Mouse (Mus musculus) lung, postnatal 14 days (tissue): ENCODE data around the gene Trim37.
"Not testable (repeated sequence)": the region's sequence is repeated elsewhere in the genome, so short reads cannot be mapped to it uniquely, and the experiment has no call there.

ENCODE experiments used
- DNase-seq: peaks from one replicate; pipeline ENCODE4 v3.0.0; 2021

The Trim37 gene

DNA sequence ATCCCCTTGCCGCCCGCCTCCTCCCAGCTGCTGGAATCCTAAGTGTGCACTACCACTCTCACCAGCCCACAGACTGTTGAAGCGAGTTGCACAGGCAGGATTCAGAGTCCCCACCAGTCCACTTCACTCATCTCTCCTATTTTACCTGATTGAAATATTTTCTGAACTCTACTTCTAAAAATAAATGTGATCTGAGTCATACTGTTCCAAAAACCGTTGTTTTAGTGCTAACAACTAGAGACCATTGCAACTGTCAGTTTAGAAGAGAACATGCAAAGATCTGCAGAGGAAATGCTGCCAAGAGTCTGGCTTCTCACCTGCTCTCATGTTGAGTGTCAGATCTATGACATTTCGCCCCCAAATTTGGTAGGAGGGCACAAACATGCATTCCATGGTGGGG, 106.5 kb downstream of the Trim37 start:
- no peak for DNase-seq

DNA sequence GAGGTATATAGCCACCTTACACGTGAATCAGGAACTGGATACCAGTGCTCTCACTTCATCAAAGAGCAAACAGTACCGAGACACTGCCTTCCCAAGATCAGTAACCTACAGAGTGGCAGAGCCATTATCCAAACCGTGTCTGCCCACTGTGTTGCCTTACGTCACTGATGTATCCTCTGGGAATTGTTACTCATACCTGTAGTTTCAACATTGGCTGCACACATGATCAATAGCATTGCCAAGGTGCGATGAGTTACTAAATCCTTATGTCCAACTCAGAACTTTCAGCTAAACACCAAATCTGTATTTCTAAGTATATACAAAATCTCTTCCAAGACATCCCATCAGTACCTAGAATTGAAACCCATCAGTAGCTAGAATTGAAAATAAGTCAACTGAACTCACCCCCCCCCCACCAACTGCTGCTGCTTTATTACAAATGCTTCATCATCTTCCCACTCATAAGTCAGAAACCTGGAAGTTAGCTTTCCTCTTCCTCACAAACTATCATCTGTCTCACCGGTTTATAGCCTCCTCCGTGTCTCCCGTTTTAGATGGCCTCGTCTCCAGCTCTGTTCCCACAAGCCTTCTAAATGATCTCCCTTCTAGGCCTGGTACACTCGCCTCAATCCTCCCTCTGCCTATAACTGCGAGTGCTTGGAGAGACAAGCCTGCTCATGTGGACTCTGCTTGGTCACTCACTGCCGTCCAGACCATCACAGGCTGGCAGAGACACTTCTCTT, 108.0 kb downstream of the Trim37 start:
- no peak for DNase-seq

DNA sequence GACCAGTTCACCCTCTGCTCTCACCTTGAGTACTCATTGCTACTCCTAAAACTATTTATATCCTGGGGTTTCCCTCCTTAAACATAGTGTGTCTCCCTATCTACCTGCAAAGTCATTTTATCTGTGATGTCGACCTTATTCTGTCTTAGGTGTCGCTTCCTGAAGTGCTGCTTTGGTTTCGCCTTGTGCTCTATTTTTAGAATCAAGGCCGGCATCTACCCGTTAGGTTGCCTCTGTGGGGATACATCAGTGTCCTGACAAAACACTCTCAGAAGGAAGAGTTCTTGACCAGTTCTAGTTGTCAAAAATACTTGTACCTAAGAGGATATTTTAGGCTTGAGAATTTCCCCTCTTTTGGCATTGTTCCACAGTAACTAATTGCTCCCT, 108.6 kb downstream of the Trim37 start:
- no peak for DNase-seq

DNA sequence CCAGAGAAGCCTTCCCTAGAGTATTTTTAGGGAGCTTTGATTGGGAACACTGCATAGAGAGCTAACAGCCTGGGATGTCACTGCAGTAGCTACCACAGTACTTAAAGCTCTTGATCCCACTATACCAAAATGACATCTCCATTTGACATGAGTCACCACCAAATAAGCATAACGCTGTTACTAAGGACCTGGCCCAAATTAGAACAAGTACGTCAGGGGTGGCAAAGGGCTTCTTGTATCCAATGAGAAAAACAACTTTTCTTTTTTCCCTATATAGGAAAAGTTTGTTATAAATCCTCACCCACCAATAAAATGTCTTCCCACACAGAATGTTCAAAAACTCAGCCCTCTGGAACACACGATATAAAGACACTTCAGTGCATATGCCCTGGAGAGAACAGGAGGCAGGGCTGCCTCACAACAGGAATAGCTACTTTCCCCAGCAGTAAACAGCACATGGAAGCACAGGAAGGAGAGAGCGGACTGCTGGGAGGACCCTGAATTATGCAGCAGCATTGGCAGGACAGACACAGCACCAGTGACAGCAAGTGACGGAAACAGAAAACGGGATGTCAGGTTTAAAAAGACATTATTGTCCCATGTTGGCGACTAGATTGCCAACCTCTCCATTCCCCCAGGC, 112.1 kb downstream of the Trim37 start:
- DNase-seq, result no peak

DNA sequence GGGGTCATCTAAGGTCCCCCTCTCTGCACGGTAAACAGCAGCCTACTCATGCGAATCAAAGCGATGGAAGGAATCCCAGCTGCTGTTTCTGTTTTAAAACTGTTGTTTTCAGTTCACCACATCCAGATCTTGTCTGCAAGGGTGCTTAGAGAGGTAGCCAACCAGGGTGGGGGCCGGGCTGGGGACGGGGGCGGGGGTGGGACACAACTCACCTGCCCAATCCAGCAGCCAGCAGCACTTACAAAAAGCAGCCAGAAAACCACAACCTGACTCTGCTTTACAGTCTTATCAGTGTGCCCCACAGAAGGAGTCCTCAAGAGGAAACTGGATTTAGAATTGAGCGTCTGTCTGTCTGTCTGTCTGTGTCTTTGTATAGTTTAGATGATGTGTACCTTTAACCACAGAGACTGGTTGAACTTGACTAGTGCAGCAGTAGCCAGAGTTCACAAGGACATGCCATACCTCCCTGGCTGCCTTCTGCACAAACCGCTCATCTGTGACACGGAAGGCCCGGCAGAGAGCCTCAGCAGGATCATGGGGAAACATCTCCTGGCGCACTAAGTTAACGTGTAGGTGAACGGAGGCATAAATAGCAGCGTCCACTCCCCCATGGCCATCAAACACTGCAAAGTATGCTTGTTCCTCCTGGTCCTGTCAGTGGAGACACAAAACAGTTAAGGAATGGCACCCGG, 113.4 kb downstream of the Trim37 start:
- DNase-seq, result no peak

DNA sequence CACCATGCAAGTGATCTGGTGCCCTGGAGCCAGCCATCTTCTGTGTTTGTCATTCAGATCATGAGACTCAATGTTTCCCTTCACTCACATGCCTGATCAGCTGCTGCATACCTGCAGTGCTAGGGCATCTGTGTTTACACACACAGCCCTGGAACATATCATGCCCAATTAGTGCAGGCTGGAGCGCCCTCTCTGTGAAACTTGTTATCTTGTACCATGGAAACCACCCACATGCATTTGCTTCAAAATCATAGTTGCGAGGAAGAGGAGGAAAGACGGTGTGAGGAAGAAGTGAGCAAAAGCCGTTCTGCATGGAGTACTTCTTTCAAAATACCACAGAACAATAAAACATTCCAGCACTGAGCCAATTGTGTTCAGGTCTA, 113.9 kb downstream of the Trim37 start:
- no peak for DNase-seq

DNA sequence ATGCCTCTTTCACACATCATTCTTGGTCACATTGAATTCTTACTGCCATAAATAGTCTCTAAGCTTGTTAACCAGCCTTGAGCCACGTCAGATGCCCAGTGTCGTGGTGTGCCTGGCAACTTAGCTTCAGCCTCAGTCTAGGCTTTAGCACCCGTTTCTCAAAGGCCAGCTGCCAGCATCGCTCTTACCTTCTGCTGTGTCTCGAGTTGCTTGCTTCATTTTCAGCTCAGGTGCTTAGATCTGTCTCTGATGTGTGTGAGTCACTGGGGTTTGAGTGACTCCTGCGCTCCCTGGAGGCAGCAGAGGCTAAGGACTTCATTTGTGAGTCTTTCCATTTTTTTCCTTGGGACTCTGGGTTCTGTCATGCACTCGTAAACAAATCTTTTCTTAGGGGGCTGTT, 114.4 kb downstream of the Trim37 start:
- DNase-seq, result no peak

DNA sequence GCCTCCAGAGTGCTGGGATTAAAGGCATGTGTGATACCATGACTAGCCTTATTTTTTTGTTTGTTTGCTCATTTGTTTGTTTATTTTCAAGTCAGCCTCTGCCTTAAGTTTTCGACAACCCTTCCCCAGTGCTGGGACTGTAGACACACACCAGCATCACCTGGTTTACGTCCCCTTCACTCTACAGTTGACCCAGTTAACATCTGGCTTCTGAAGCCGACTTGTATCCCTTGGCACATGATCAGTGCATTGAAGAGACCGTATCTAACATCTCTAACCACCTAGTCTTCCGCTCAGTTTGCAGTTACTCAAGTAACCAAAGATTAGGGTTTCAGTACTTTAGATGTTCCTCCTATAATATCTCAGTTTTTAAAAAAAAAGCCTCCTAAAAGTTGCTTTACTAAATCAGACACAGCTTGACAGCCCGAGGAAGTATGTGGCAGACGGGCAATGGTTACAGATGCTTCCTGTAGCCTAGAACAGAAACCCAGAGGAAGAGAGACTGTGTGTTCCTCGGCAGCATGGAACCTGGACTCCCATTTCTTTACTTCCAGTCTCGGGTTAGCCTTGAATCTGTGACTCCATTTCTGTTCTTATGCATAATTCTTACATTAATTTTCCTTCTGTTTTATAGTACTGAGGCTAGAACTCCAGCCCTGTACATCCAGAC, 118.4 kb downstream of the Trim37 start:
- no peak for DNase-seq

DNA sequence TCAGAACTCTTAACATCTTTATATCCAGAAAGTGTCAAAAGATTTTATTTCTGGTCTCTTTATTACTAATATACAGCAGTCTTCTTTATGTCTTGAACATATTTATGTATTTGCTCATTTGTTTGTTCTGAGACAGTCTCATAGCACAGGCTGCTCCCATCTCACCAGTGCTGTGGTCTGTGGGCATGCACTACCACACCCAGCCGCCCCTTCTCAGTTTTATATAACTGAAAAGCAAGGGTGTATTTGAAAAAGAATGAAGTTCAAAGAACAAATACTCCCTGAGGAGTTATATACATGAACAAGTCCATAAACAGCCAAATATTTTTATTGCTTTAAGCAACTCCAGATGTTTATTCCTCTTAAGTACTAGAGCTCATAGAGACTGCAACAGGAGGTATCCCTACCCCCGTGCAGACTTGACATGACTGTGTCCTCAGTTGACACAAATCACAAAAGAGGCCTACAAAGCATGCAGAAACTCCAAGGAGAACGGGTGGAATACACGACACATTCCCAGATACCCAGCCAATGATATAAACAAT, 119.3 kb downstream of the Trim37 start:
- no peak for DNase-seq

DNA sequence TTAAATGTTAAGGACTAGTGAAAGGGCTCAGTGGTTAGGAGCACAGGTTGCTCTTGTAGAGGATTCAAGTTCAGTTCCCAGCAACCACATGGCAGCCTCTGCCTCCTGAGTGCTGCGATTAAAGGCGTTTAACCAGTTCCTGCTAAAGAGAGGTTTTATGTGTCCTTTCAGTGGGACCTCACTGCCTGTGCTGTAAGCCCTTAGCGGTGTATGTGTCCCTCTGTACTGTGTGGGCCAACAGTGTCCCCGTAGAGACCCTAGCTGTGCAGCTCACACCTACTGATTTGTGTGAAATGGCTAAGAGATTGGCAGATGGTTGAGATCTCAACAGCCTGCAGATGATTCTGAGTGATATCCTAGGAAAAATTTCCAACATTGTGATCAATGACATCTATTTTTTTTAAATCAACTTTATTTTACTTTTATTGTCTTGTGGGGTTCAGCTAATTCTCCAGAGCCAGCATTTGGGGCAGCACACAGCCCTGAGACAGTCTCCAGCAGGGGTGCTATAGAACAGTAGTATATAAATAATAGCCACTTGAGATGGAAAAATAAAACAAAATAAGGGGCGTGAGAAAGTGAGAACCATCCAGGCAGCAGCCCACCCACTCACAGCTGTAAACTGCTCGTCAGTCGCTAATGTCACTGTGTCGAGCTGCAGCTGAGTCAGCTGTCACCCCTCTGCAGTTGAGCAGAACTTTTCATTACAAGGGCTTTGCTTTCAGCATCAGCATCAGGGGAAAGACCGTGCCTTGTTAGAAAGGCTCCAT, 120.0 kb downstream of the Trim37 start:
- DNase-seq, result no peak

DNA sequence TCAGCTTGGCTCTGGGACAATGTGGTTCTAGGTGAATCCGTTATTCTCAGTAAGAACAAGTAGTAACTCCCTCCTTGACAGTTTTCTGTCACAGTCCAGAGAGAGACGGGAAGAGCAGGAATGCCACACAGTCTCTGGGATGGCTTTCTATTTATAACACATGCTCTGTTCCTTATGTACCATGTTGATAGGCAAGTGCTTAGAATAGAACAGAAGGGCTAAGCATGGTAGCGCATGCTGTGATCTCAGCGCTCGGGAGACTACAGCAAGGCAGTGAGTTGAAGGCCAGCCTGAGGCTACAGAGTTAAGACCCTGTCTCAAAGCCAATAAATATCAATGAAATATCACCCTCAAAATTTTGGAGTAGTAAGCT, 120.6 kb downstream of the Trim37 start:
- DNase-seq, result no peak

DNA sequence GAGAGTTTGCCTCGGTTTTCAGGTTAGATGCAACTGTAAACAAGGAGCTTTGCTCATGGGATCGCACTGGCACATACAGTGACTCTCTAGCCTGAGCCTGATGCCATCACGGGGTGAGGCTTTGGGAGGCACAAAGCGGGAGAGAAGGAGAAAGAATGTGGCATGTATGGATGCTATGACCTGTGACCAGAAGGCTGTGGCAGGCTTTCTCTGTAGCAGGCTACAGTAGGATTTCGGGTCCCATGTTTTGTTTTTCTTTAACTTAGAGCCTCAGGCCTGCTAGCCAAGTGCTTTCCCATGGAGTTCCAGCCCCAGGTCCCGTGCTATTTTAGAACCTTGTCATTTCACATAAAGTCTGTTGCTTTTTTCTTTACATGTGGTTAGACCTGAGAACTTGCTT, 123.3 kb downstream of the Trim37 start:
- no peak for DNase-seq

DNA sequence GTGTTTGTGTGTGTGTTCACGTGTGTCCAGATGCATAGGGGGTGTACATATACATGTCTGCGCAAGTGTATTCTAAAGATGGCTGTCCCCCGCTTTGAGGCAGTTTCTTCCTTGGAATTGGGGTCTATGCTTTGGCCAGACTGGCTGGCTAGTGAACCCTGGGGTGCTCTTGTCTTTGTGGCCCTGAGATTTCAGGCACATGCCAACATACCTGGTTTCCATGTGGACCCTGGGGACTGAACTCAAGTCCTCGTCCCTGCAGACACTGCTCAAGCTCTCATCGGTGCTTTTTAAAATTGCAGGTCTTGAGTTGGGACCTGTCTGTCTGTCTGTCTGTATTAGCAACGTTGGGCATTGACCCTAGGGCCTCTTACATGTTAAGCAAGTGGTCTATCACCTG, 126.4 kb downstream of the Trim37 start:
- no peak for DNase-seq

DNA sequence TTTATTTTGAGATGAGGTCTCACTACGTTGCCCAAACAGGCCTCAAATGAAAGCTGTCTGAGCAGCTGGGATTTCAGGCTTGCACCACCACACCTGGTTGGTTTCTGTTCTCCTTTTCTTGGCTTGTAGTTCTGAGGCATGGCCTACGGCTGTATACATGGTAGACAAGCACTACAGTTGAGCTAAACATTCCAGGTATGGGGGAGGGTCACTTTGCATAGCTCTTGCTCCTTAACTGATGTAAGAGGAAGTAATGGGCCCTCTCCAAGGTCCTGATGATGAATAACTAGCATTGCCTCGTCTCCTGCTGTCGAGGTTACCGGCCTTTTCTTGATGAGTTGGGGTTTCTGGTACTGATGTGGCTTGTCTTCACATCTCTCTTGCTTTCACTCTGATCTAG, 127.3 kb downstream of the Trim37 start:
- DNase-seq, result no peak

DNA sequence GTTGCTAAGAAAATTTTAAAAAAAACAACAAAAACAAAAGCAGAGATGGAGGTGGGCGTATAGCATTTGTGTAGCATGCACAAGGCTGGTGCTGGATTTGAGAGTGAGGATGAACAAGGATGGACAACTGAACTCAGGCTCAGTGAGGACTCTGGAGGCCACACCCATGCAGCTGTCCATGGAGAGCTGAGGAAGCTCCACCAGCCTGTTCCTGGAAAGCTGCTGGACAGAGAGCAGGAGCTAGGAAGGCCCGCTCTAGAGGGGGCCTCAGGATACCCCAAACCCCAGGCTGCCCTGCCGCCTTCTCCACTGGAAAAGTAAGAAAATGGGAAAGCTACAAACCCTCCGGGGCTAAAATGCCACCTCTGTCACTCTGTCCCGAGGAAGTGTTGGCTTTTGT, 130.4 kb downstream of the Trim37 start:
- DNase-seq, result no peak

DNA sequence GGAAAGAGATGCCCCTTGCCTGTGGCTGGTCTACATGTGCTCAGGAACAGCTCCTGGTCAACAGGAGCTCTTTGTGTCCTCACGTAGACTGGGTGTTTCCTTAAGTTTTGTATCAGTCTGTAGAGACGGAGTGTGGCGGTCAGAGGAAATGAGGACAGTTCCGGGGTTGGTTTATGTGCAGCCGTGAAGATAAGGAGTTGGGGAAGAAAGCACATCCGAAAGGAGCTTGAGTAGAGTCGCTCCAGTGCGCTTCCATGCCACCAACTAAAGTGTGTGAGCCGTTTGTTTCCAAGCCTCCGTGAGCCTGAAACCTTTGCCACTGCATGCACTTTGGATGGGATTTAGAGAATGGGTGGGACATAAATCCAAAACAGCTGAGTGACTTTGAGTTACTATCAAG, 132.9 kb downstream of the Trim37 start:
- DNase-seq, result no peak

DNA sequence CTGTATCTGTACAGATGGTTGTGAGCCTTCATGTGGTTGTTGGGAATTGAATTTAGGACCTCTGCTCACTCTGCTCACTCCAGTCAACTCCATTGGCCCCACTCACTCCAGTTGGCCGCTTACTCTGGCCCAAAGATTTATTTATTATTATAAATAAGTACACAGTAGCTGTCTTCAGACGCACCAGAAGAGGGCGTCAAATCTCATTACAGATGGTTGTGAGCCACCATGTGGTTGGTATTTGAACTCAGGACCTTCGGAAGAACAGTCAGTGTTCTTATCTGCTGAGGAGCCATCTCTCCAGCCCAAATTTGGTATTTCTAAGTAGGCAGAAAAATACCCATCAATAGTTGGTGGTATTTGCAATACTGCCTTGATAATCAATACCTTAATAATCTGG, 134.8 kb downstream of the Trim37 start:
- not testable (repeated sequence) for DNase-seq

DNA sequence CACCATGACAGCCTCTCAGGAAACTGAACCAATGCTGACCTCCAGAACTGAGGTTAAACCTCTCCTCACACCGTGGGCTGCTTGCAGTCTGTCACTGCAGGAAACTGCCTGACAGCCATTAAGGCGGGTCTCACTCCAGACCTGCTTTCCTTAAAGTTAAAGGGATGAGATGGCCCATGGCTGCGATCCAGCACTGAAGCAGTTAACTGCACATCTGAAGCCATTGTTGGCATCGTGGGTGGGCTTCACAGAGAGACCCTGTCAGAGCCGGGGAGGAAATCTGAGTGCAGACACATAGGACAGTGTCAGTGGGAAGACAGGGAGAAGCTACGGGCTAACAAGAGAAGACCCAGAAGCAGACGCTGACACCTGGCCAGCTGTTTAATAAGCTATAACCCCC, 137.1 kb downstream of the Trim37 start:
- DNase-seq, result no peak

DNA sequence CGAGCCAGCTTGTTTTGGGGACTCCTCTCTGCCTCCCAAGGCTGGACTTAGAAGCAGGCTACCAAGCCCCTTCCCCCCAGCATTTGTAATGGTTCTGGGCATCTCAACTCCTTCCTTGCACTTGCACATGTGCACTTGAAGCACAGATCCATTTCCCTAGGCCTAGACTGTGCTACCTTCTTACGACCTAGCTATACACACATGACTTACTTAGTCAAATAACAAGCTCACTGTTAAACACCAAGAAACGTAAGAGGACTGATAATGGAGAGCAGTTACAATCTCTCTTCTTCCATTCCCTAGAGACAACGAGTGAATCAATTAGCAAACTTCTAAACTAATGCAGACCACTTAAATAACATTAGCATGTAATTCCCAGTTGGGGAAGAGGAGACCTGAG, 139.4 kb downstream of the Trim37 start:
- DNase-seq, result no peak

DNA sequence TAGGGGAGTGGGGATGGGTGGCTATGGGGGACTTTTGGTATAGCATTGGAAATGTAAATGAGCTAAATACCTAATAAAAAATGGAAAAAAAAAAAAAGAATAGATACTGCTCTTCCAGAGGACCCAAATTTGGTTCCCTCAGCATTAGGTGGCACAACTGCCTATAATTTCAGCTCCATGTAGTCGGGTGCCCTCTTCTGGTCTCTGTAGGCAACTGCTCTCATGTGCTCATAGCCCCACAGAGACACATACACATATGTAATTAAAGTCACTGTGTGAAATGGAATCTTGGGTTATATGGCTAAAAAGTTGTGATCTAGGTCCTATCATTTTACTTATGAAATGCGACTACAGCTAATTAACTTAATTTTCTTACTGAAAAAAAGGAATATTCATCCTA, 141.9 kb downstream of the Trim37 start:
- DNase-seq, result no peak
